Mouse (Mus musculus) adrenal gland, adult (tissue): ENCODE results near the gene Frmd8.

Experiments
- DNase-seq, 2 experiments: peaks; one replicate each; pipeline ENCODE4 v3.0.0; 2022 to 2023; ENCODE audit warnings: low spot score in 1 of 2; ENCODE audit not compliant: inconsistent age in 2 of 2

The Frmd8 gene

GRCm38 (mm10) chr19:5810840-5811563 is 64.1 kb downstream of the Frmd8 start:
- DNase-seq, result peak; percentile 88 to 93

GRCm38 (mm10) chr19:5810103-5810839 is 64.8 kb downstream of the Frmd8 start:
- peak; percentile 82 to 90 for DNase-seq

GRCm38 (mm10) chr19:5809712-5810089 is 65.4 kb downstream of the Frmd8 start:
- DNase-seq, result no peak

- peak in 1 of 2 experiments; percentile 35 for DNase-seq
These were observed 65.9 kb downstream of the Frmd8 start for GRCm38 (mm10) chr19:5808955-5809711.

GRCm38 (mm10) chr19:5807740-5808139 is 67.3 kb downstream of the Frmd8 start:
- DNase-seq, result peak in 1 of 2 experiments; percentile 31

- DNase-seq, result peak in 1 of 2 experiments; percentile 71
These were observed 68.3 kb downstream of the Frmd8 start for GRCm38 (mm10) chr19:5806809-5807205.

GRCm38 (mm10) chr19:5806051-5806808 is 68.8 kb downstream of the Frmd8 start:
- peak; percentile 80 to 94 for DNase-seq

GRCm38 (mm10) chr19:5804371-5804899 is 70.6 kb downstream of the Frmd8 start:
- peak in 1 of 2 experiments; percentile 86 for DNase-seq

GRCm38 (mm10) chr19:5803881-5804279 is 71.2 kb downstream of the Frmd8 start:
- peak in 1 of 2 experiments; percentile 54 for DNase-seq

GRCm38 (mm10) chr19:5803041-5803880 is 71.8 kb downstream of the Frmd8 start:
- peak; percentile 99 to 100 for DNase-seq

GRCm38 (mm10) chr19:5802787-5803040 is 72.4 kb downstream of the Frmd8 start:
- no peak for DNase-seq

- DNase-seq, result peak; percentile 94 to 99
These were observed 72.9 kb downstream of the Frmd8 start for GRCm38 (mm10) chr19:5802011-5802786.

- no peak for DNase-seq
These were observed 73.6 kb downstream of the Frmd8 start for GRCm38 (mm10) chr19:5801432-5801964.

GRCm38 (mm10) chr19:5800632-5801431 is 74.2 kb downstream of the Frmd8 start:
- DNase-seq, result peak; percentile 41 to 79

- DNase-seq, result peak in 1 of 2 experiments; percentile 79
These were observed 74.8 kb downstream of the Frmd8 start for GRCm38 (mm10) chr19:5800350-5800631.
